Mouse (Mus musculus) limb, embryonic 11.5 days (tissue): Measurements from ENCODE around the gene Camk2g. TPM values are rescaled to one million over a fixed set of nuclear protein-coding genes. Genes with fewer than 3 reads are reported as not detected.
"Not testable (repeated sequence)": the region's sequence is repeated elsewhere in the genome, so short reads cannot be mapped to it uniquely, and the experiment has no call there.

Experiments used
- ATAC-seq: fragments of 200-750 bp; cut with Nextera tagmentation; 2 replicates; pipeline ENCODE4 v1.8.0; 2017; ENCODE audit warnings: low read depth; ENCODE audit not compliant: insufficient number of reproducible peaks, low FRiP score, low TSS enrichment
- DNase-seq: peaks from one replicate; pipeline ENCODE4 v3.0.0-alpha.2; 2015; ENCODE audit warnings: low spot score
- H3K27ac ChIP-seq: fragments of 300-500 bp; sonication (generic); replicated peaks from 2 replicates; pipeline ENCODE4 v1.5.1; 2014; ENCODE audit warnings: low read depth, mild to moderate bottlenecking, low read length
- H3K27me3 ChIP-seq: fragments of 300-500 bp; sonication (generic); 2 replicates; pipeline ENCODE4 v1.6.1; 2014; ENCODE audit warnings: mild to moderate bottlenecking, low read length, mixed read lengths; ENCODE audit not compliant: control insufficient read depth, insufficient read depth
- H3K36me3 ChIP-seq: fragments of 300-500 bp; sonication (generic); 2 replicates; pipeline ENCODE4 v1.6.1; 2014; ENCODE audit warnings: mild to moderate bottlenecking, low read length, moderate library complexity, mixed read lengths; ENCODE audit not compliant: control insufficient read depth, insufficient read depth
- H3K4me1 ChIP-seq: fragments of 300-500 bp; sonication (generic); 2 replicates; pipeline ENCODE4 v1.6.1; 2014; ENCODE audit warnings: low read length, mixed read lengths; ENCODE audit not compliant: control insufficient read depth, insufficient read depth
- H3K4me2 ChIP-seq: fragments of 300-500 bp; sonication (generic); 2 replicates; pipeline ENCODE4 v1.6.1; 2014; ENCODE audit warnings: low read depth, mild to moderate bottlenecking, moderate library complexity; ENCODE audit not compliant: severe bottlenecking
- H3K4me3 ChIP-seq: fragments of 300-500 bp; sonication (generic); 2 replicates; pipeline ENCODE4 v1.5.1; 2014; ENCODE audit warnings: low read depth, low read length
- H3K9ac ChIP-seq: fragments of 300-500 bp; sonication (generic); 2 replicates; pipeline ENCODE4 v1.6.1; 2014; ENCODE audit warnings: mild to moderate bottlenecking, low read length
- H3K9me3 ChIP-seq: fragments of 300-500 bp; sonication (generic); 2 replicates; pipeline ENCODE4 v1.6.1; 2016; ENCODE audit warnings: low read length; ENCODE audit not compliant: control insufficient read depth
- WGBS: fragments of 180-500 bp; shearing (Covaris S2); extraction: QIAGEN DNeasy Blood & Tissue Kit; methylation state at CpG from one replicate; pipeline ENCODE4 v1.1.7; 2014; 5-methylcytosine and 5-hydroxymethylcytosine counted together
- polyA plus RNA-seq: library from polyadenylated mRNA; unstranded; fragments of >200 nt; fragmentation: Nextera tagmentation; extraction: Ambion mirVana; gene quantifications from 2 replicates; pipeline ENCODE4 v1.2.1, GENCODE M21; 2014

The Camk2g gene
- polyA plus RNA-seq, 1 experiment from 2014 or later = 60.2 TPM

DNA sequence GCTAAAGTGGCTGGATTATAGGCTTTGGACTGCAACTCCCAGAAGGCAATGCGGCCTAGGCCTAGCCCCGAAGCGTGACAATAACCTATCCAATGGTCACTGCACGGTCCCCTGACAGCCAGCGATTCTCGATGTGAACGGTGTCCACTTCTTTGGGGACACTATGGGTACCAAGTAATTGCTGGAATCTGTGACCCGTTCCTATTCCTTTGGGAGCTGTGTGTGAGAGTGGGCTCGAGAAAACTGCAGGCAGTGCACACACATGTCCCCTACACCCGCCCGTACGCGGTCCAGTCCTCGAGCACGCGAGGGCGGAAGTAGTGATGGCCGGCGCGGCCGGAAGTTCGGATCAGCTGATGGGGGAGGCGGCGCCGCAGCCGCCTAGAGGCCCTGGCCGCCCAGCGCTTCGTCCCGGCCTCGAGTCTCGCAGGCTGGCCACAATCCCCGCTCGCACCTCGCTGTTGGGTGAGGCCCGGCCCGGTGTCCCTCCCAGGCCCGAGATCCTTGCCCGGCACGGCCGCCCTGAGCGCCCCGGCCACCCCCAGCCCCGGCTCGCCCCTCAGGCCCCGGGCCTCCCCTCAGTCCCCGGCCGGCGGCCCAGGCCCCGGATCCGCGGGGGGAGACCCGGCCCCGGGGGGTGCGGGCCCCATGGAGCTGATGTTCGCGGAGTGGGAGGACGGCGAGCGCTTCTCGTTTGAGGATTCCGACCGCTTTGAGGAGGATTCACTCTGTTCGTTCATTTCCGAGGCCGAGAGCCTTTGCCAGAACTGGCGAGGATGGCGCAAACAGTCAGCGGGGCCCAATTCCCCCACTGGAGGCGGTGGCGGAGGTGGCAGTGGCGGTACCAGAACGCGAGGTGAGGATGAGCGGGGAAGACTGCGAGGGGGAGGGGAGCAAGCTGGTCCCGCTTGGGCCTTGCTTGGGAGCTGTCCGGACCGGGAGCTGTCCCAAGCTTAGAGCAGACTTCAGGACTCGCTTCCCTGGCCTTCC lies 86.4 kb downstream of the Camk2g start, which contains the start of gene Zswim8:
Zswim8 (plus strand) TSS at position 352 of the 990 bp plus-strand sequence.
- Histone ChIP-seq H3K4me3 (peak within 1 kb of the TSS; percentile 97), H3K4me2 (peak within 1 kb of the TSS; percentile 72), H3K36me3 (peaks cover 8% of the 10 kb centered on the region; the same call in 1 of the 2 replicates), H3K4me1 (peaks cover 13% of the 10 kb centered on the region), H3K9me3 (no peaks in the 10 kb centered on the region), H3K9ac (peak within 1 kb of the TSS; percentile 90), H3K27ac (peak within 1 kb of the TSS; percentile 65), H3K27me3 (no peaks in the 10 kb centered on the region)
- ATAC-seq (peak; percentile 86), DNase-seq (peak; percentile 91)
- WGBS = under 1% methylated on average over 76 of the region's 80 CpGs

DNA sequence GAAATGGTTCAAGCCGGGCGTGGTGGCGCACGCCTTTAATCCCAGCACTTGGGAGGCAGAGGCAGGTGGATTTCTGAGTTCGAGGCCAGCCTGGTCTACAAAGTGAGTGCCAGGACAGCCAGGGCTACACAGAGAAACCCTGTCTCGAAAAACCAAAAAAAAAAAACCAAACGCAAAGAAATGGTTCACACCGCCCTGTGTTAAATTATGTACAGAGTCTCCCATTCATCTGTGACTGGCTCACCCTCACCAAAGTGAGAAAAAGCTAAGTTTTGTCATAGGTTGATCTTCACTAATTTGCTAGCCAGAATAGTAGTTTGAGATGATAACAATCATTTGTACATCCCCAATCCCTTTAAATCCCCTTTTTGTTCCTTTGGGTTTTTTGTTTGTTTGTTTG lies 90.4 kb downstream of the Camk2g start:
- peak overlapping the region; percentile 87; the same call in 1 of the 2 replicates for H3K27ac ChIP-seq
- 10% methylated on average over 8 of the region's 8 CpGs for WGBS
- H3K36me3 ChIP-seq, H3K4me1 ChIP-seq, ATAC-seq, DNase-seq, H3K27me3 ChIP-seq, H3K9me3 ChIP-seq: not testable (repeated sequence)
- H3K9ac ChIP-seq = peak overlapping the region; percentile 82
- H3K4me2 ChIP-seq = peak overlapping the region; percentile 64
- peak overlapping the region; percentile 81 for H3K4me3 ChIP-seq

DNA sequence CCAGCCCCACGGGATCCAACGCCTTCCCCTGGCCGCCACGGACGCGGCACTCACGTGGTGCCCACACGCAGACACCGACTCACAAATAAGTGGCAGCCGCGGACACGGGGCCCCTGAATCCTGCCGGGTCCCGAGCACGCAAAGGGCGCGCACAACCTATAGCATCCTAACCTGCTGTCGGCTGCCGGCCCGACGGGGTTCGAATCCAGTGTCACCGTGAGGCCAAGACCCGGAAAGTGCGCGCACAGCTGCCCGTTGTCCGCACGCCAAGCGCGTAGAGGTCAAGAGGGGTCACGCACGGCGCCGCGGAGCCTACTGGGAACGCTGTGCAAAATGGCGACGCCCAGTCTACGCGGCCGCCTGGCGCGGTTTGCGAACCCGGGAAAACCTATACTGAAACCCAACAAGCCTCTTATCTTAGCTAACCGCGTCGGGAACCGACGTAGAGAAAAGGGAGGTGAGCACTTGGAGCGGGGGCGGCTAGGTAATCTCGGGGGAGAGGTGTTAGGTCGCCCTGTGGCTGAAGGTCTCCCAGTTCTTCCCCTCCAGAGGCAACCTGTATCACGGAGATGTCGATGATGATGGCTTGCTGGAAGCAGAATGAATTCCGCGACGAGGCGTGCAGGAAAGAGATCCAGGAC lies 91.0 kb downstream of the Camk2g start, which contains the start of gene Chchd1:
Chchd1 (plus strand) TSS at position 266 of the 641 bp plus-strand sequence.
- ATAC-seq = peak; percentile 66; the same call in 1 of the 2 replicates
- Histone ChIP-seq H3K9ac (peak within 1 kb of the TSS; percentile 82), H3K4me3 (peak within 1 kb of the TSS; percentile 81), H3K4me2 (peak within 1 kb of the TSS; percentile 64), H3K27ac (peak within 1 kb of the TSS; percentile 87), H3K27me3 (no peaks in the 10 kb centered on the region), H3K36me3 (peaks cover 8% of the 10 kb centered on the region; the same call in 1 of the 2 replicates), H3K4me1 (0 out of 2 replicates have a peak, but pooled peaks cover 7% of the 10 kb centered on the region), H3K9me3 (no peaks in the 10 kb centered on the region)
- DNase-seq = peak; percentile 95
- WGBS = under 1% methylated on average over 61 of the region's 61 CpGs

DNA sequence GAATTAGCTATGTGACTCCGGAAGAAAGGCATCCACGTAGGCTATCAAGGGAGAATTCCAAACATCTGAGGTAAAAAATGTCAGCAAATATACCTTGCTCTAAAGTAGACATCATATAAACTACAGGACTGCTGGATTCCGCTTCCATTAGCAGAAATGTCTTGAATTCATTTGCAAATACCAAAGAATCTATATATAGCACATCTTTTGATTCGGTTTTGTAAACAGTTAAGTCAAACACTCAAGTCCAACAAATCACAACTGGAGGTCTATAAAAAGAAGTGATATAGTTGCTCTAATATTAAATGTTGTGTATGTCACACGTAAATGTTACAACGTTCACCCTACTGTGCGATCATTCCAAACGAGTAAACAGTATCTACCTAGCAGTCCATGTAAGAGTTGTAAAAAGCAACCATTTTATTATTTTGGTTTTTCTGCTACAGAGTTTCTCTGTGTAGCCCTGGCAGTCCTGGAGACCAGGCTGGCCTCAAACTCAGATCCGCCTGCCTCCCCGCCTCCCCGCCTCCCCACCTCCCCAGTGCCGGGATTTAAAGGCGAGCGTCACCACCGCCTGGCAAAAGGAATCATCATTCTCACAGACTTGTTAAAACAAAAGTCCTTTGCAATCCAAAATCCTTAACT lies 91.7 kb downstream of the Camk2g start:
- Histone ChIP-seq H3K9me3 (no peaks in the 10 kb centered on the region), H3K36me3 (peaks cover 8% of the 10 kb centered on the region; the same call in 1 of the 2 replicates), H3K4me1 (peaks cover 9% of the 10 kb centered on the region), H3K27me3 (no peaks in the 10 kb centered on the region), H3K4me2 (peak overlapping the region; percentile 64), H3K4me3 (peak overlapping the region; percentile 81), H3K27ac (peak overlapping the region; percentile 87), H3K9ac (peak overlapping the region; percentile 82)
- peak; percentile 22; the same call in 1 of the 2 replicates for ATAC-seq
- 14% methylated on average over 15 of the region's 15 CpGs for WGBS
- DNase-seq = no peak

DNA sequence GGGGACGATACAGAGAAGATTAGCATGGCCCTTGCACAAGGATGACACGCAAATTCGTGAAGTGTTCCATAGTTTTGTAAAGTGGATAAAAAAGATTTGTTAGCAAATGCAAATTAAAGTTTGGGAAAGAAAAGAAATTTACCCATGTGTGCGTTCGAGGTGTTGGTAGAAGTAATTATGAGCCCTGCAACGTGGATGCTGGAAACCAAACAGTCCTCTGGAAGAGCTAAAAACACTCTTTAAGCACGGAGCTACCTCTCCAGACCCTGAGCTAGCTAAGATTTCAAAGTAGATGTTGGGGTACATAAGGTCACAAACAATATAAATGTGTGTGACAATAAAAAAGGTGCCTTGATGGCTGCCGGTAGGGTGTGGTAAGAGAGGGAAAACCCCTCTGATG lies 92.3 kb downstream of the Camk2g start:
- H3K27ac ChIP-seq = no peak overlapping the region
- peaks cover 12% of the 10 kb centered on the region for H3K4me1 ChIP-seq
- peak overlapping the region; percentile 81; the same call in 1 of the 2 replicates for H3K4me3 ChIP-seq
- H3K9ac ChIP-seq = no peak overlapping the region
- ATAC-seq (no peak), DNase-seq (no peak)
- peaks cover 8% of the 10 kb centered on the region; the same call in 1 of the 2 replicates for H3K36me3 ChIP-seq
- H3K9me3 ChIP-seq = no peaks in the 10 kb centered on the region
- peak overlapping the region; percentile 64 for H3K4me2 ChIP-seq
- 79% methylated on average over 8 of the region's 8 CpGs for WGBS
- H3K27me3 ChIP-seq = no peaks in the 10 kb centered on the region

DNA sequence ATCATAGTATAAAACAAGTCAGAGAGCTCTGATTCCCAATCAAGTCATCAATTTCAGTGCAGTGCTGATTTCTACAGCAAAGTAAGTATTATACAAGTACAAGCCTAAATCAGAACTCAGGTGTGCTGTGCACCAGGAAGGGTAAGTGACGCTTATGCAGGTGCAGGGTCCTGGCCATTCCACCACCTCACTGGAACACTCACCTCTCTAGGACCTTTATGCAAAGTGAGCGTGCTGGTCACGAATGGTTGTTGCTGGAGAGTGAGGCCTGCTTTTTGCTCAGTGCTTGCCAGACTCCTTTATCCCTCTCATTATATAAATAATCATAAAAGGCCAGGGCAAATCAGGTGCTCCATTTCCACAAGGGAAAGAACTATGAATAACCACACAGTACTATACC lies 93.5 kb downstream of the Camk2g start:
- WGBS = 86% methylated on average over 3 of the region's 3 CpGs
- H3K4me1 ChIP-seq = peaks cover 20% of the 10 kb centered on the region

DNA sequence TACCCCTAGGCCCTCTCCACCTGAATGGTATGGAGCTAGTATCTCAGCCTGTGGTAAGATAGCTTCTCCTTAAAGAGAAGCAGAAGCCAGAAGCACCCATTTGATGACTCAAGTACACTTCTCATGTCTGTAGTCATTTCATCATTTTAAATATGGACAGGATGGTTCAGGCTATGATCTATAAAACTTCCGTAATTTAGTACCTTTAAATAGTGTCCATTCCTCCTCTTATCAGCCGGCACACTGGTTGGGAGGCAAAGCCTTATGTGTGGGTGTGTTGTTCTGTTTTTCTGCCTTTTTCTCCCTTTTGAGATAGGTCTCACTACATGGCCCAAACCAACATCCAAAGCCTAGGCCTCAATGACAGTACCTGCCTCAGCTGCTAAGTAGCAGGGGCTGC lies 95.4 kb downstream of the Camk2g start:
- Histone ChIP-seq H3K9me3 (no peaks in the 10 kb centered on the region), H3K4me1 (peaks cover 23% of the 10 kb centered on the region), H3K36me3 (peaks cover 1% of the 10 kb centered on the region; the same call in 1 of the 2 replicates), H3K27me3 (no peaks in the 10 kb centered on the region), H3K4me2 (no peak overlapping the region), H3K4me3 (no peak overlapping the region), H3K27ac (no peak overlapping the region), H3K9ac (no peak overlapping the region)
- no peak for DNase-seq
- WGBS = 86% methylated on average over 2 of the region's 2 CpGs
- no peak for ATAC-seq

More for the DNA sequence above, 93.5 kb downstream of the Camk2g start:
- no peak for ATAC-seq
- Histone ChIP-seq H3K4me3 (no peak overlapping the region), H3K27me3 (no peaks in the 10 kb centered on the region), H3K4me2 (no peak overlapping the region), H3K9me3 (no peaks in the 10 kb centered on the region), H3K36me3 (peaks cover 8% of the 10 kb centered on the region; the same call in 1 of the 2 replicates), H3K27ac (no peak overlapping the region), H3K9ac (no peak overlapping the region)
- no peak for DNase-seq
